Mouse (Mus musculus): ENCODE measurements at regions not wholly inside any gene's neighbourhood (a gene's known extent, or its start where the extent isn't known, plus 50 kb on each side); places are given as distances from the start of the nearest gene placed in this dataset.

- DNase-seq (ENCODE audit: low spot score in 2 of 2): no peak
These were observed 343.8 kb upstream of the Gm10131 start for GRCm38 (mm10) chr8:34455376-34455775.

GRCm38 (mm10) chr8:34452811-34453210 is 341.3 kb upstream of the Gm10131 start:
- DNase-seq (ENCODE audit: low spot score in 2 of 2): no peak

GRCm38 (mm10) chr8:34451211-34452000 is 339.9 kb upstream of the Gm10131 start:
- no peak for DNase-seq (ENCODE audit: low spot score in 2 of 2)

GRCm38 (mm10) chr8:34449391-34450044 is 338.0 kb upstream of the Gm10131 start:
- no peak for DNase-seq (ENCODE audit: low spot score in 2 of 2)

DNA sequence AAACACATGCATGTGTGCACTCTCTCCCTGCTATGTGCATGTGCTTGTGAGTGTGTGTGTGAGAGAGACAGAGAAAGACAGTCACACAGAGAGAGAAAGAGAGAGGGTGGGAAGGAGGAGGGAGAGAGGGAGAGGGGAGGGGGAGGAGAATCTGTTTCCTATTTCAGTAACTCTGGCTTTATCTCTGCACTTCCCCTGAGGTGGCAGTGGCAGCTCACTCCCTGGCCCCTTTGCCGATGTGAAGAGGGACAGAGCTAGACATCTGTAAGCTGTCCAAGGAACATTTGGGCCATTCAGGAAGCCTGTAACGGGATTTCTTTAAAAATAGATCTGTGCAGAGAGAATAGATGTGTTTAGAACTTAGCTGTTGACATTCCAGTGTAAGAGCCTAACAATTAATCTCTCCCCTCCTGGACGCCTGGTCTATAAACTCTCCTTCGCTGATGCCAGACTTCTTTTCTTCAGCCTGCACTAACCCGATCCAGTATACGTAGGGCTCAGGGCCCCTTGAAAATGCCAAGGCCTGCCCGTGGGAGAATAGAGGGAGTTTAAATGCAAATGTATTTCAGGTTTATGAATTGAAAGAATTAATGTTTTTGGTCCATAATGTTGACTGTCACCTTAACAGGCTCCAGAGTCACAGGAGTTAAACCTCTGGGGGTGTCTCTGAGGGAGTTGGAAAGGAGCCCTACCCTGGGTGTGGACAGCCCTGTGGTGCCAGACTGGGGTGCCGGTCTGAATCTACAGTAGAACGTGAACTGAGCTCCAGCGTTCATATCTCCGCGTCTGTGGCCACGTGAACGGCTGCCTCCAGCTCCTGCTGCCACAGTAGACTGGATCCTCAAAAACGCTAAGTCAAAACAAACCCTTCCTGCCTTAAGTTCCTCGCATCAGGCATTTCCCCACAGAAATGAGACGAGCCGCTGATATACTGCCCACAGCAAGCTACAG is 336.6 kb upstream of the Gm10131 start:
- no peak for DNase-seq (ENCODE audit: low spot score in 2 of 2)

- DNase-seq (ENCODE audit: low spot score in 2 of 2): no peak
These were observed 331.2 kb upstream of the Gm10131 start for GRCm38 (mm10) chr8:34442688-34443087.

DNA sequence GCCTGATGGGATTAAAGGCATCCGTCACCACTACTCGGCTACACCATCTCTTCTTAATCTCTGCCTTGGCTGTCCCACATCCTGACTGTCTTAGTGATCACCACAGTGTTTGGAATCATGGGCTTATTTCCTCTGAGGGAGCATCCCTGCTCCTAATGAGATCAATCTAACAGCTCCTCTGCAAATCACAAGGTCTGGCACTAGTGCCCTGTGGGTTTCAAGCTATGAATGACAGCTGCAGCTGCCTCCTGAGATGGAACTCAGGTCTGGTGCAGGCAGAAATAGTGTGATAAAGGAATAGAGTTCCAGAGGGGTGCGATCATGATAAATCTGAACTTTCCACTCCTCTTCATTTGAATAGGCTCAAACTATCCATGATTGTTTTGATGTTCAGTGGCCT is 330.2 kb upstream of the Gm10131 start:
- no peak for DNase-seq (ENCODE audit: low spot score in 2 of 2)

GRCm38 (mm10) chr8:34440771-34441170 is 329.2 kb upstream of the Gm10131 start:
- DNase-seq (ENCODE audit: low spot score in 2 of 2): no peak

GRCm38 (mm10) chr8:34438771-34439170 is 327.2 kb upstream of the Gm10131 start:
- no peak for DNase-seq (ENCODE audit: low spot score in 2 of 2)

GRCm38 (mm10) chr8:34431985-34432384 is 320.4 kb upstream of the Gm10131 start:
- no peak for DNase-seq (ENCODE audit: low spot score in 2 of 2)

- no peak for DNase-seq (ENCODE audit: low spot score in 2 of 2)
These were observed 317.7 kb upstream of the Gm10131 start for GRCm38 (mm10) chr8:34429231-34429630.

GRCm38 (mm10) chr8:34401571-34401970 is 290.0 kb upstream of the Gm10131 start:
- no peak for DNase-seq (ENCODE audit: low spot score in 2 of 2)

DNA sequence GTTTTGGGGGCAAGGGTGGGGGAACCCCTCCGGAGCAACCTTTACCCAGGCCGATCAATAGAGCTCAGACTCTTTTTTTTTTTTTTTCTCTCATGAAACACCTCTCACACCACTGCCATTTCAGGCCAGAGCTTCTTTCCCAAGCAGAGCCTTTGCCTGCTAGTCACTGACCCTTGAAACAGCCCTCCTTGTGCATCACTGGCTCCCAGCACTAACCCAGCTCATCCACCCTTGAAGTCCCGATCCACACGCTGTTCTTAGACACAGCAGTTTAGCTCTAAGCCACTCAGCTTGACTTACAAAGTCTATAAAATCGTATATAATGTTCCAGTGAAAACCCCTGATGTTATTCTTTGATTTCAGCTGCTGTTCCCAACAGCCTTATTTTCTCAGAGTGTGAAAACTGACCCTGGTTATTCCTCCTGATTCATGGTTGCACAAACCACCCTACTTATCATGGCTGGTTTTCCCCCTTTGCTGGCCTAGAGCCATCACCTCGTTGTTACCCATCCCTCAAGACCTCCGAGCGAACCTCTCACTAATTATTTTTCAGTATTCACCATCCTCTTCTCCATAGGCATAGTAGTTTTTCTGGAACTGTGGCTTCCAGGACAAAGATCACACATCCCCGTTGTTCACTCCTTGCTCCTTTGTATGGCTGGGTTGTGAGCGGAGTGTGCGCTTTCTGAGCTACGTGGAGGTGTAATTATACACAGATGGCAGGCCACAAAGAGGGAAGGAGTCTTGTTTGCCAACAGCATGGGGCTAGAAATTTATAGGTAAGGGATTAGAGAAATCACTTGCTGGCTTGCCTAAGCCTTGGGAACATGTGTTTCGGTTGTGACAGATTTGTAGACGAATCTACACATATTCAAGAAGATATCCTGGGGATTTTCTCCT is 287.6 kb upstream of the Gm10131 start:
- DNase-seq (ENCODE audit: low spot score in 2 of 2): no peak

GRCm38 (mm10) chr8:34397583-34398411 is 286.3 kb upstream of the Gm10131 start:
- no peak for DNase-seq (ENCODE audit: low spot score in 2 of 2)

DNA sequence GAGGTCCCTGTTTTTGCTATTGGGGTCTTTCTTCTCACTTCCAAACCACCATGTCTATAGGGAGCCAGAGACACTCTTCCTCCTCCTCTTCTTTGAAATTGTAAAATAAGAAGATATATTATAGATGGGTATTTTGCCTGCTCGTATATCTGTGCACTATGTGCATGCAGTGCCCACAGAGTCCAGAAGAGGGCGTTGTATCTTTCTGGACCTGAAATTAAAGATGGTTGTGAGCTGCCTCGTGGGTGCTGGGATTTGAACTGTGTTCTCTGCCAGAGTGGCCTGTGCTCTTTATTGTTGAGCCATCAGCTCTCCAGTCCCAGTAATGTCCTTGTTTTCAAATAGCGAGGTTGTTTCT is 285.7 kb upstream of the Gm10131 start:
- no peak for DNase-seq (ENCODE audit: low spot score in 2 of 2)

DNA sequence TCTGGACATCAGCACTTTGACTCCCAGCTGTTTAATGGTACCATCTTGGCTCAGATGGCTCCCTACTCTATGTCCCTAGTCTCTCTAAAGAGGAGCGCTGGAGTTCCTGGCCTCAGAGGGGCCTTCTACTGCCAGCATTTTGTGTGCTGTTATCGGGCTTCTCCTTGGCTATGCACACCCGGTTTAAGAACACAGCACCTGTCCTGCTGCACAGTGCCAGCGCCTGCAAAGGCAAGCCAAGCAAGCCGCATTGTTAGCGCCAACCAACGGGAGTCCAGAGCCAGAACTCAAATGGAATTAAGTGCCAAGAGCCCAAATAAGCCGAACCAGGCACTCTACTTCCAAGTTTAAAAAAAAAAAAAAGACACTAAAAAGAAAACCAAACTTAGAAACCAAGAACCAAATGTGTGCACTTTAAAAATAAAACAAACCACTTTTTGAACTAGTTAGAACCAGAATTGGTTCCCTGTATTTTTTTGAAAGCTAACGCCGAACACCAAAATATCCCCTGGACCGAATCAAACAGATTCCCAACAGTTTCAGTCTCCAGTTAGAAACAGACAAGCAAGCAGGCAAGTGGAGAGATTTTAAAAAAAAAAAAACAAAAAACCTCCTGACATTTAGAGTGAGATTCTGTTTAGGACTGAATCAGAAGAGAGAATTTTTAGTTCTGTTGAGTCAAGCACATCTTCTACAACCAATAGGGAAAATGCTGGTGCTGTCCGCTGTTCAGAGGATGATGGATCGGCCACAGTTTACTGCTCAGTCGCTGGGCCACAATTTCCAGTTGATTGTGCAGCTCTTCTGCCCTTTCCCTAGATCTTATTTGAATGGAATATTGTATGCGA is 281.7 kb upstream of the Gm10131 start:
- no peak for DNase-seq (ENCODE audit: low spot score in 2 of 2)

DNA sequence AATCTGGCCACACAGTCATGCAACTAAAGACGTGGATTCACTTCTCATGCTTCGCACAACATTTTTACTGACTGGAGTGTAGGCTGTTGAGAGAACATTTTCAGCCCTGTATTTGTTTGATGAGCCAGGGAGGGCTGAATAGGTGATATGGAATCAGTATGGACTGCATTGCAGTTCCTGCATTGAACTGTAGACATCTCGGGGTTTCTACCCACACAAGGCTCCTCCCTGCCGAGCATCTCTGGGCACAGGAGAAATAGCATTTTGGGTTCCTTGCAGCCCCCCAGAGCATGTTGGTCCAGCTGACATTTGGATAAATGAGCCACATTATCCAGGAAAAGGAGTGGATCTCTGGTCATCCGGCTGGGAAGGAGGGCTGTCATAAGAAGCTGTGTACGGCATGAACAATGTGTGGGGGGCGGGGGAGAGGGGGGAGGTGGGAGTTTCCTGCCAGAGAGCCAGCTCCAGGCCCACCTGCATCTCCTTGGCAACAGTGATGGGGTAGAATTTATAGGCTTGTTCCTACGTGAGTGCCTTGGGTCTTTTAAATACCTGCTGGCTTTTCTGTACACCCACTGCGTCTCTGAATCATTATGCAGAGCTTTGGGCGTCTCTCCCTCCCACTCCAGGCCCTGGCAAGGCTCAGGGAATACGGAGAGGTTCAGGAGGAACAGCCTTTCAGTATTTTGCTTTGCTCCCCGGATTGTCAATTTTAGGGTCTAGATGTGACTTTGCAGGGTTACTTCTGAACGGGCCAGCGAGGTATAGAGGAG is 280.9 kb upstream of the Gm10131 start:
- no peak for DNase-seq (ENCODE audit: low spot score in 2 of 2)

GRCm38 (mm10) chr8:34385806-34386439 is 274.4 kb upstream of the Gm10131 start:
- DNase-seq (ENCODE audit: low spot score in 2 of 2): no peak

All from urinary bladder, postnatal 36 days (tissue).